Mouse (Mus musculus) heart, postnatal 0 days (tissue): ENCODE results near the gene Ppm1g.

ENCODE experiments used
- CTCF ChIP-seq: IDR thresholded peaks from 2 replicates; pipeline ENCODE4 v1.5.1; 2016; ENCODE audit warnings: antibody characterized with exemption, control low read depth, low read depth
- EP300 ChIP-seq: IDR thresholded peaks from 2 replicates; pipeline ENCODE4 v1.6.1; 2016; ENCODE audit warnings: antibody characterized with exemption, low read depth

DNA sequence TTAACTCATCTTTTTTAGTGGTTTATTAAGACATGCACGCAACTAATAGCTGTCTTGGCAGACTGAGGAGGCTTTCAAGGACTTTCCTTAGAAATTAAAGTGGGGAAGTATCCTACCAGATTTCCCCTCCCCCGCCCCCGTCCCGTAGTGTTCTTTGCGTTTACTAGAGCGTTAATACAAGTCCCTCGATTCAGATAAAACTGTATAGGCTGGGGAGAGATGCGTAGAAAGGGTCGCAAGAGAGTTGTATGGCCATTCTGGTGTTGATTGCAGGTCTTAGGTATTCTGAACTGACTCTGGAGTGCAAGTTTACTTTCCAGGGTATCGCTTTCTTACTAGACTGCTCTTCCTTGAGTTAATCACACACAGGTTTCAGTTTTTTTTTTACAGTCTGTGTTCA lies 21.7 kb upstream of the Ppm1g start:
- TF ChIP-seq CTCF (no peak), EP300 (no peak)
